In genomic region chr17:23841145-23841544, GRCm38 (mm10) we compare ENCODE assay signal across 9 mouse cellular contexts. TPM values are rescaled to one million over a fixed set of nuclear protein-coding genes. Genes with fewer than 3 reads are reported as not detected.
DNase-seq lines count a peak whose midpoint lies in the region; ATAC-seq and TF ChIP-seq lines count a peak whose summit lies in the region.
"Had no signal": no experiment of that assay in that cellular context is flagged by ENCODE, and none has a peak within 500 bp of the region (broad histone marks: within the 10 kb centered on the region; RNA-seq: fewer than 3 reads in every experiment).

No protein-coding gene starts in this region.

- H3K27me3 ChIP-seq in heart, adult 2 months (ENCODE audit: control insufficient read depth, insufficient read depth, low read length) = no peaks in the 10 kb centered on the region; the same call in 1 of the 2 replicates
- peaks cover 5% of the 10 kb centered on the region; the same call in 1 of the 2 replicates for H3K27me3 ChIP-seq in heart, embryonic 11.5 days (ENCODE audit: control insufficient read depth, insufficient read depth, low read length)
- H3K27me3 ChIP-seq in forebrain, embryonic 13.5 days = peaks cover 9% of the 10 kb centered on the region; the same call in 1 of the 2 replicates
- H3K27me3 ChIP-seq in midbrain, postnatal 0 days (ENCODE audit: insufficient read depth, low read length) = no peaks in the 10 kb centered on the region

- H3K27ac ChIP-seq in heart, adult 2 months = no peak overlapping the region
- no peak overlapping the region for H3K27ac ChIP-seq in heart, embryonic 11.5 days (ENCODE audit: low read depth, low read length)
- no peak overlapping the region for H3K27ac ChIP-seq in bone marrow macrophage, adult 2 months (ENCODE audit: insufficient read depth, low read depth, low read length)
- H3K27ac ChIP-seq in forebrain, embryonic 13.5 days = no peak overlapping the region
- H3K27ac ChIP-seq in midbrain, postnatal 0 days (ENCODE audit: low read depth, low read length) = no peak overlapping the region

- no peak overlapping the region for H3K9ac ChIP-seq in heart, adult 2 months (ENCODE audit: low read depth, low read length)
- H3K9ac ChIP-seq in heart, embryonic 11.5 days (ENCODE audit: low read depth, low read length) = no peak overlapping the region
- no peak overlapping the region for H3K9ac ChIP-seq in forebrain, embryonic 13.5 days
- H3K9ac ChIP-seq in midbrain, postnatal 0 days (replicated peaks; ENCODE audit: low read length, poor library complexity, severe bottlenecking) = no peak overlapping the region

- H3K36me3 ChIP-seq in heart, adult 2 months (ENCODE audit: control insufficient read depth, insufficient read depth, low read length) = no peaks in the 10 kb centered on the region
- H3K36me3 ChIP-seq in heart, embryonic 11.5 days (ENCODE audit: control insufficient read depth, insufficient read depth, low read length) = no peaks in the 10 kb centered on the region
- no peaks in the 10 kb centered on the region for H3K36me3 ChIP-seq in forebrain, embryonic 13.5 days (ENCODE audit: poor library complexity, severe bottlenecking)
- no peaks in the 10 kb centered on the region for H3K36me3 ChIP-seq in midbrain, postnatal 0 days (ENCODE audit: insufficient read depth, low read length)

- no peaks in the 10 kb centered on the region for H3K9me3 ChIP-seq in heart, embryonic 11.5 days (replicated peaks; ENCODE audit: control insufficient read depth, low read length)
- H3K9me3 ChIP-seq in forebrain, embryonic 13.5 days (replicated peaks) = no peaks in the 10 kb centered on the region
- no peaks in the 10 kb centered on the region for H3K9me3 ChIP-seq in midbrain, postnatal 0 days (ENCODE audit: low read length)

- no peak for ATAC-seq in heart, embryonic 11.5 days (replicated peaks; ENCODE audit: insufficient number of reproducible peaks, low FRiP score, low TSS enrichment)
- peak; percentile 33; the same call in 1 of the 2 replicates for ATAC-seq in forebrain, embryonic 13.5 days
- no peak for ATAC-seq in midbrain, postnatal 0 days (ENCODE audit: low FRiP score)

- 31% methylated on average over 4 of the region's 4 CpGs for whole genome bisulfite sequencing in heart, adult 2 months
- WGBS in heart, embryonic 11.5 days (ENCODE audit: insufficient replicate concordance) = 26% methylated on average over 4 of the region's 4 CpGs
- WGBS in forebrain, embryonic 13.5 days = 29% methylated on average over 4 of the region's 4 CpGs
- 31% methylated on average over 4 of the region's 4 CpGs for WGBS in midbrain, postnatal 0 days

- DNase-seq in heart, adult 2 months = peak; percentile 28 to 56
- DNase-seq in CD4-positive, CD25-positive, alpha-beta regulatory T cell, adult 2 months (ENCODE audit: low read depth, low spot score) = peak; percentile 87
- peak; percentile 48 for DNase-seq in layer of hippocampus, adult 9-11 months
- peak; percentile 79 for DNase-seq in midbrain, postnatal 0 days (ENCODE audit: low spot score)
- peak; percentile 37 for DNase-seq in testis, postnatal 14 days (ENCODE audit: low spot score)

- intact Hi-C loops in heart, adult 2 months (cut with DNase I) = no loop called here

- no peak overlapping the region for H3K4me3 ChIP-seq in heart, adult 2 months
- H3K4me3 ChIP-seq in heart, embryonic 11.5 days (ENCODE audit: low read depth, low read length) = no peak overlapping the region
- H3K4me3 ChIP-seq in bone marrow macrophage, adult 2 months (ENCODE audit: insufficient read depth, low read length) = no peak overlapping the region
- H3K4me3 ChIP-seq in forebrain, embryonic 13.5 days = no peak overlapping the region
- H3K4me3 ChIP-seq in midbrain, postnatal 0 days (ENCODE audit: low read depth, low read length) = no peak overlapping the region

- peak; percentile 94 for TF ChIP-seq CTCF in heart, adult 2 months (IDR thresholded peaks at IDR 0.05)
- 0 out of 2 replicates have a peak, but pooled peaks have one; percentile 26 for TF ChIP-seq CTCF in bone marrow macrophage, adult 2 months (IDR thresholded peaks at IDR 0.05; ENCODE audit: low read depth, low read length)
- TF ChIP-seq CTCF in midbrain, postnatal 0 days (IDR thresholded peaks at IDR 0.05) = peak; percentile 86

- H3K4me1 ChIP-seq in heart, adult 2 months (ENCODE audit: control insufficient read depth, insufficient read depth, low read length) = no peaks in the 10 kb centered on the region
- H3K4me1 ChIP-seq in heart, embryonic 11.5 days (ENCODE audit: control insufficient read depth, insufficient read depth, low read length) = 0 out of 2 replicates have a peak, but pooled peaks cover 4% of the 10 kb centered on the region
- no peaks in the 10 kb centered on the region for H3K4me1 ChIP-seq in bone marrow macrophage, adult 2 months (ENCODE audit: control insufficient read depth, insufficient read depth, low read length)
- 0 out of 2 replicates have a peak, but pooled peaks cover 4% of the 10 kb centered on the region for H3K4me1 ChIP-seq in forebrain, embryonic 13.5 days
- no peaks in the 10 kb centered on the region for H3K4me1 ChIP-seq in midbrain, postnatal 0 days (ENCODE audit: insufficient read depth, low read length)

- H3K79me2 ChIP-seq in heart, adult 2 months (replicated peaks; ENCODE audit: control insufficient read depth, insufficient read depth, low read length) = no peaks in the 10 kb centered on the region

- H3K4me2 ChIP-seq in heart, embryonic 11.5 days = no peak overlapping the region
- H3K4me2 ChIP-seq in forebrain, embryonic 13.5 days = no peak overlapping the region
- no peak overlapping the region for H3K4me2 ChIP-seq in midbrain, postnatal 0 days (ENCODE audit: low read depth, low read length, poor library complexity, severe bottlenecking)

- TF ChIP-seq EP300 in heart, adult 2 months (IDR thresholded peaks at IDR 0.05; ENCODE audit: insufficient read depth, low read depth, low read length) = no peak

- TF ChIP-seq POLR2A in heart, adult 2 months (IDR thresholded peaks at IDR 0.05; ENCODE audit: insufficient read depth, low read depth, low read length) = no peak
- TF ChIP-seq POLR2A in bone marrow macrophage, adult 2 months (IDR thresholded peaks at IDR 0.05; ENCODE audit: borderline replicate concordance, low read depth, low read length) = no peak

RNA-seq across cellular contexts. Expression of gene Prss32, which starts 2.5 kb away (rescaled TPM):
- total RNA-seq in heart, adult 2 months (2021) = not detected
- 0.16 TPM in 1 of 2 replicates, not detected in the other for polyA plus RNA-seq in heart, adult 2 months (2012; rRNA removed)
- polyA plus RNA-seq in heart, embryonic 11.5 days (2014; fragmentation: Nextera tagmentation; extraction: Ambion mirVana) = not detected in 2 replicates
- polyA plus RNA-seq in bone marrow macrophage, adult 2 months (2012; ENCODE audit: insufficient read depth, insufficient read length, missing spikeins) = not detected in 2 replicates
- not detected in 2 replicates for polyA plus RNA-seq in forebrain, embryonic 13.5 days (2015; fragmentation: Nextera tagmentation; extraction: Ambion mirVana)
- not detected in 2 replicates for total RNA-seq in midbrain, postnatal 0 days (2014; rRNA removed)
- 0.23 and 0.60 TPM in 2 replicates for polyA plus RNA-seq in midbrain, postnatal 0 days (2015; fragmentation: Nextera tagmentation; extraction: Ambion mirVana)
- total RNA-seq: layer of hippocampus, adult 18-20 months had no signal

RNA-seq across cellular contexts. Expression of gene Prss41, which starts 2.8 kb away (rescaled TPM):
- total RNA-seq in heart, adult 2 months (2021) = under 1 TPM in 1 of 2 experiments, not detected in 1; 0.29 TPM
- not detected in 2 replicates for polyA plus RNA-seq in heart, adult 2 months (2012; rRNA removed)
- 0.19 and 0.31 TPM in 2 replicates for polyA plus RNA-seq in heart, embryonic 11.5 days (2014; fragmentation: Nextera tagmentation; extraction: Ambion mirVana)
- polyA plus RNA-seq in bone marrow macrophage, adult 2 months (2012; ENCODE audit: insufficient read depth, insufficient read length, missing spikeins) = not detected in 2 replicates
- 1.2 and 1.3 TPM in 2 replicates for polyA plus RNA-seq in forebrain, embryonic 13.5 days (2015; fragmentation: Nextera tagmentation; extraction: Ambion mirVana)
- 0.11 and 1.8 TPM in 2 replicates for total RNA-seq in midbrain, postnatal 0 days (2014; rRNA removed)
- polyA plus RNA-seq in midbrain, postnatal 0 days (2015; fragmentation: Nextera tagmentation; extraction: Ambion mirVana) = 1.3 and 2.2 TPM in 2 replicates

RNA-seq across cellular contexts. Expression of gene Prss33, which starts 5.3 kb away (rescaled TPM):
- not detected for total RNA-seq in heart, adult 2 months (2021)
- not detected in 2 replicates for polyA plus RNA-seq in heart, adult 2 months (2012; rRNA removed)
- polyA plus RNA-seq in heart, embryonic 11.5 days (2014; fragmentation: Nextera tagmentation; extraction: Ambion mirVana) = not detected in 2 replicates
- polyA plus RNA-seq in bone marrow macrophage, adult 2 months (2012; ENCODE audit: insufficient read depth, insufficient read length, missing spikeins) = not detected in 2 replicates
- not detected in 2 replicates for polyA plus RNA-seq in forebrain, embryonic 13.5 days (2015; fragmentation: Nextera tagmentation; extraction: Ambion mirVana)
- not detected in 2 replicates for total RNA-seq in midbrain, postnatal 0 days (2014; rRNA removed)
- 0.17 TPM in 1 of 2 replicates, not detected in the other for polyA plus RNA-seq in midbrain, postnatal 0 days (2015; fragmentation: Nextera tagmentation; extraction: Ambion mirVana)

RNA-seq across cellular contexts. Expression of gene Elob, which starts 12.2 kb away (rescaled TPM):
- 100 to 1,000 TPM; 325 to 371 TPM for total RNA-seq in heart, adult 2 months (2021)
- 384 and 511 TPM in 2 replicates for polyA plus RNA-seq in heart, adult 2 months (2012; rRNA removed)
- 929 and 1,004 TPM in 2 replicates for polyA plus RNA-seq in heart, embryonic 11.5 days (2014; fragmentation: Nextera tagmentation; extraction: Ambion mirVana)
- polyA plus RNA-seq in bone marrow macrophage, adult 2 months (2012; ENCODE audit: insufficient read depth, insufficient read length, missing spikeins) = 240 and 243 TPM in 2 replicates
- polyA plus RNA-seq in forebrain, embryonic 13.5 days (2015; fragmentation: Nextera tagmentation; extraction: Ambion mirVana) = 1,249 and 1,327 TPM in 2 replicates
- total RNA-seq in midbrain, postnatal 0 days (2014; rRNA removed) = 1,027 and 1,129 TPM in 2 replicates
- polyA plus RNA-seq in midbrain, postnatal 0 days (2015; fragmentation: Nextera tagmentation; extraction: Ambion mirVana) = 1,525 and 1,526 TPM in 2 replicates

RNA-seq across cellular contexts. Expression of gene Prss21, which starts 26.7 kb away (rescaled TPM):
- total RNA-seq in heart, adult 2 months (2021) = not detected
- not detected in 2 replicates for polyA plus RNA-seq in heart, adult 2 months (2012; rRNA removed)
- polyA plus RNA-seq in heart, embryonic 11.5 days (2014; fragmentation: Nextera tagmentation; extraction: Ambion mirVana) = not detected in 2 replicates
- not detected in 2 replicates for polyA plus RNA-seq in bone marrow macrophage, adult 2 months (2012; ENCODE audit: insufficient read depth, insufficient read length, missing spikeins)
- polyA plus RNA-seq in forebrain, embryonic 13.5 days (2015; fragmentation: Nextera tagmentation; extraction: Ambion mirVana) = not detected in 2 replicates
- not detected in 2 replicates for total RNA-seq in midbrain, postnatal 0 days (2014; rRNA removed)
- polyA plus RNA-seq in midbrain, postnatal 0 days (2015; fragmentation: Nextera tagmentation; extraction: Ambion mirVana) = not detected in 2 replicates
- total RNA-seq: layer of hippocampus, adult 18-20 months had no signal

Comparison
In these comparisons a context has a peak if more than half of its experiments do, and no peak if none do; other contexts are left out.
1. DNase-seq: peak in every context shown above with its lines; median percentile 87 in CD4-positive, CD25-positive, alpha-beta regulatory T cell, adult 2 months; 79 in midbrain, postnatal 0 days; 48 in layer of hippocampus, adult 9-11 months; 42 in heart, adult 2 months; 37 in testis, postnatal 14 days.
2. CTCF ChIP-seq: peak in every context shown above with its lines; median percentile 94 in heart, adult 2 months; 86 in midbrain, postnatal 0 days; 26 in bone marrow macrophage, adult 2 months.